Mouse (Mus musculus) spleen, adult 2 months (tissue): Measurements from ENCODE around the gene Prdm9. TPM values are rescaled to one million over a fixed set of nuclear protein-coding genes. Genes with fewer than 3 reads are reported as not detected.
"Not testable (repeated sequence)": the region's sequence is repeated elsewhere in the genome, so short reads cannot be mapped to it uniquely, and the experiment has no call there.

Source experiments
- DNase-seq, 2 experiments: peaks; one replicate each; pipeline versions ENCODE4 v3.0.0 to v3.0.0-alpha.2; 2012 to 2021; ENCODE audit warnings: low spot score in 2 of 2, low read depth in 1 of 2
- H3K27ac ChIP-seq: fragments of 200-500 bp; 2 replicates; pipeline ENCODE4 v1.5.1; 2012; ENCODE audit warnings: low read length, inconsistent platforms; ENCODE audit not compliant: insufficient read depth
- H3K27me3 ChIP-seq: fragments of 200-500 bp; 2 replicates; pipeline ENCODE4 v1.6.1; 2012; ENCODE audit warnings: mild to moderate bottlenecking, moderate library complexity, low read length, inconsistent platforms; ENCODE audit not compliant: control insufficient read depth, insufficient read depth
- H3K36me3 ChIP-seq: fragments of 200-500 bp; 2 replicates; pipeline ENCODE4 v1.6.1; 2012; ENCODE audit warnings: mild to moderate bottlenecking, low read length, inconsistent platforms; ENCODE audit not compliant: control insufficient read depth, insufficient read depth
- H3K4me1 ChIP-seq: fragments of 200-500 bp; 2 replicates; pipeline ENCODE4 v1.6.1; 2011; ENCODE audit warnings: inconsistent platforms; ENCODE audit not compliant: control insufficient read depth, insufficient read depth, insufficient read length
- H3K4me3 ChIP-seq: fragments of 200-500 bp; 2 replicates; pipeline ENCODE4 v1.5.1; 2011; ENCODE audit warnings: mild to moderate bottlenecking, inconsistent platforms; ENCODE audit not compliant: insufficient read depth, insufficient read length; ENCODE audit errors: extremely low read depth
- CTCF ChIP-seq: fragments of 200-500 bp; IDR thresholded peaks from 2 replicates; pipeline ENCODE4 v1.5.1; 2011; ENCODE audit warnings: mild to moderate bottlenecking, inconsistent platforms; ENCODE audit not compliant: insufficient read depth, insufficient read length, insufficient replicate concordance; ENCODE audit errors: extremely low read depth
- POLR2A ChIP-seq: fragments of 200-500 bp; IDR thresholded peaks from 2 replicates; pipeline ENCODE4 v1.6.1; 2011; ENCODE audit warnings: low read depth, low read length, inconsistent platforms
- WGBS: fragments of 180-500 bp; shearing (Covaris S2); methylation state at CpG from one replicate; pipeline ENCODE4 v1.1.7; 2018; 5-methylcytosine and 5-hydroxymethylcytosine counted together
- polyA plus RNA-seq: library from polyadenylated mRNA; depleted of rRNA; stranded (reverse); fragments of >200 nt; gene quantifications from 2 replicates; pipeline ENCODE4 v1.2.3, GENCODE M21; 2012

The Prdm9 gene
- polyA plus RNA-seq, 1 experiment = 2.3 TPM

DNA sequence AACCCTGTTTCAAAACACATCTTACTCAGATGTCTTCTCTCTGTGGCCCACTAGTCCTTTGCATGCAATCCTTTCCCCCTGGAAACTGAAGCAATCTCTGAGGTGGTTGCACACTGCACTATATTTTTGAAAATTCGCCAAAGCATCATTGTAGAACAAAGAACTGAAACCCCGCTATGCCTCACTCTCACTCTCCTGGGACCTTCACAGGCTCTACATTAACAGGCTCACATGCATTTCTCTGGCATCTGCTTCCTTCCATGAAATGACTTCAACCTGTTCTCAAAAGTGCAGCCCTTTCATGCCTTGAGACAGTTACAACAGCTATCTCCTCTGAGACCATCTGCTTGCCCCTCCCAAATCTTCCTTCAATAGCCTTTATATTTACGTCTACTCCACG, 17.7 kb downstream of the Prdm9 start:
- H3K27ac ChIP-seq = peak overlapping the region; percentile 33; the same call in 1 of the 2 replicates
- peak; percentile 14 to 26 for DNase-seq
- TF ChIP-seq CTCF (no peak), POLR2A (no peak)
- H3K4me1 ChIP-seq = no peaks in the 10 kb centered on the region
- no peak overlapping the region for H3K4me3 ChIP-seq
- WGBS = 42% methylated on average over 4 of the region's 4 CpGs
- no peaks in the 10 kb centered on the region for H3K27me3 ChIP-seq
- H3K36me3 ChIP-seq = no peaks in the 10 kb centered on the region

DNA sequence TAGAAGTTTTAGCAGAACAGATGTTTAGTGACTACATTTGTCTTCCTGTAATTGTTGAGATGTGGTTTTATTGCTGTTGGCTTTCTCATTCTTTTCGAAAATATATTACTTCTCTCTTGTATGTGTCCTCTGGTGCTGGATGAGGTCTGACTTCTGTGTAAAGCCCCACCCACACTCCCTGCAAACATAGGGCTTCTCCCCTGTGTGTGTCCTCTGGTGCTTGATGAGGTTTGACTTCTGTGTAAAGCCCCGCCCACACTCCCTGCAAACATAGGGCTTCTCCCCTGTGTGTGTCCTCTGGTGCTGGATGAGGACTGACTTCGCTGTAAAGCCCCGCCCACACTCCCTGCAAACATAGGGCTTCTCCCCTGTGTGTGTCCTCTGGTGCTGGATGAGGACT, 20.3 kb downstream of the Prdm9 start:
- H3K27me3 ChIP-seq, H3K4me1 ChIP-seq, H3K27ac ChIP-seq, H3K36me3 ChIP-seq, DNase-seq, H3K4me3 ChIP-seq: not testable (repeated sequence)
- 85% methylated on average over 4 of the region's 4 CpGs for WGBS

DNA sequence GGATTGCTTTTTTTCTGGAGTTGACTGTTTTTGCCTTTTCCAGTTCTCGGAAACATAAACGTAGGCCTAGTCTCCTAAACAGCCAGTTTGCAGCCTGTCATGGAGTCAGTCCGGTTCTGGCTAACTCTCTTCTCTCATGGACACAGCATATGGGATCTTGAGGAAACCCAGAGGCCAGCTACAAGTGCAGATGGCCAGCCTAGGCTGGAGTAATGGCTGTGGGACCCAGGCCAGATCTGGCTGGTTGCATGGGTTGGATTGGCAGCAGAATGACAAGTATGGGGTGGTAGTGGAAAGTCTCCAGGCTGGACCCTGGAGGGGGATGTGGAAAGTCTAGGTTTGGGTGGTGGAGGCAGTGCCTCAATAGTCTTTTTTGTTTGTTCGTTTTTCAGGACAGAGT, 23.8 kb downstream of the Prdm9 start:
- no peak overlapping the region for H3K4me3 ChIP-seq
- no peak for TF ChIP-seq CTCF
- TF ChIP-seq POLR2A = no peak
- 80% methylated on average over 4 of the region's 4 CpGs for WGBS
- H3K27me3 ChIP-seq = peaks cover 5% of the 10 kb centered on the region
- H3K27ac ChIP-seq = no peak overlapping the region
- no peak for DNase-seq
- H3K4me1 ChIP-seq = peaks cover 5% of the 10 kb centered on the region
- no peaks in the 10 kb centered on the region for H3K36me3 ChIP-seq

DNA sequence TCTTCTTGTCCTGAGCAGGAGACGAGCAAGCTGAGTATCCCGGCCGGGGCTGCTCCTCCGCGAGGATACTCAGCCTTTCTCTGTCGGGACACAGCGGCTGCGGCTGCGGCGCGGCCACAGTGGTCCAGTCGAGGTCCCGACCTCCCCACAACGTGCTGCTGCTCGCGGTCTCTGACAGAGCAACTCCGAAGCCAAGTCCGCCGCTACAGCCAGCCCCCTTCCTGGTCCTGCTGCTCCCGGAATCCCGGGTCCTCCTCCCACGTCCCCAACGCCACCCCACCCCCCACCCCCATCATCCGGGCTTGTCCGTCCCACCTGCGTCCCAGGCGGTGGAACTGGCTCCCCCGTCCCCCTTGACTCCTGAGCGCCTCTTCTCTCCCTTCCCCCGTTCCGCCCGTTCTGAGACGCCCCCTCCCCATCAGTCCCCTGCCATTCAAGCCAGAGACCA, 27.7 kb downstream of the Prdm9 start:
- DNase-seq = no peak
- Histone ChIP-seq H3K27me3 (peaks cover 5% of the 10 kb centered on the region), H3K4me1 (peaks cover 5% of the 10 kb centered on the region), H3K4me3 (peak overlapping the region; percentile 50; the same call in 1 of the 2 replicates), H3K36me3 (no peaks in the 10 kb centered on the region), H3K27ac (no peak overlapping the region)
- no peak for TF ChIP-seq CTCF
- no peak for TF ChIP-seq POLR2A
- WGBS = 2% methylated on average over 33 of the region's 33 CpGs

DNA sequence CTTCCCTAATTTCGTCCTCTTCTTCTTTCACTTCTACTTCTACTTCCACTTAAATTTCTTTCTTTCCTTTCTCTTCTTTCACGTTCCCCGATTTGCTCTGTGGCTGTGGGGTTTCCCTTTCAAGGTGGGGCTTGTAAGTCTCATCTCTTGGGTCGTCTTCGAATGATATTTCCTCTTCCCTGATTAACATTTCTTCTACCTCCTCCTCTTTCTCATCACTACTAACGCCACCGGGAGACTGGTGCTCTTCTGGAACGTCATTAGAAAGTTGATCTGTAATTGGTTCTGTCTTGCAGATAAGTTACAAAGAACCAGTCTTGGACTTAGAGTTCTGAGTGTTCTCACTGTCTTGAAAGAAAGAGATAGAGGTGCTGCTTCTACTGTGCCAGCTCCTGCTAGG, 28.2 kb downstream of the Prdm9 start:
- TF ChIP-seq CTCF (no peak), POLR2A (no peak)
- no peak for DNase-seq
- WGBS = 6% methylated on average over 8 of the region's 8 CpGs
- Histone ChIP-seq H3K27ac (no peak overlapping the region), H3K27me3 (peaks cover 5% of the 10 kb centered on the region), H3K36me3 (no peaks in the 10 kb centered on the region), H3K4me1 (peaks cover 5% of the 10 kb centered on the region), H3K4me3 (peak overlapping the region; percentile 50; the same call in 1 of the 2 replicates)

DNA sequence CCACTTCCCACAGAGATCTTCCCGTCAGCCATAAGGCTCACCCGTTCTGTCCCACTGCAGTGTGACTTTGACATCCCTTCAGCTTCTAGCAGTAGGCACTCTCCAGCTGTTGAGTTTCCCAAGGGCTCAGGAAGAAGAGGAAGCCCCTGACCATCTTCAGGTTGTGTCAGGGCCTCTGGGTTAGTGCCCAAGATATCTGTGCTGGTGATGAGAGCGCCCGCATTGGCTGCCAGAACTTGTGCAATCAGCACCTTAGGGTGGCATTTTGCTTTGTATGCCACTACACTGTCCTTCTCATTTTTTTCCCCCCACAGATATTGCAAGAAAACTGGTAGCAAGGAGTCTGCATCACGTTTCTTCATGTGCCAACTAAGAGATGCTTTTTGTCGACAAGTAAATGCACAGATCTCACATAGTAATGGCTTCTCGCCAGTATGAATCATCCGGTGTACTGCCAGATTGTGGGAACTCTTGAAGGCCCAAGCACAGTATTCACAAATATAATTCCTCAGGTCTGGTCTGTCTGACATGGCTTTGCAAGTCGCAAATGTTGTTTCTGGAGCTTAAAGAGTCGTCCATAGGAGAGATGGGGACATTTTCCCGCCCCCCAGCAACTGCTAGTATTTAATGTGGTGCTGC, 28.9 kb downstream of the Prdm9 start:
- peaks cover 5% of the 10 kb centered on the region for H3K4me1 ChIP-seq
- H3K4me3 ChIP-seq = no peak overlapping the region
- no peak overlapping the region for H3K27ac ChIP-seq
- peaks cover 5% of the 10 kb centered on the region for H3K27me3 ChIP-seq
- WGBS = 74% methylated on average over 11 of the region's 11 CpGs
- H3K36me3 ChIP-seq = no peaks in the 10 kb centered on the region
- TF ChIP-seq CTCF = no peak
- no peak for TF ChIP-seq POLR2A
- DNase-seq = no peak

DNA sequence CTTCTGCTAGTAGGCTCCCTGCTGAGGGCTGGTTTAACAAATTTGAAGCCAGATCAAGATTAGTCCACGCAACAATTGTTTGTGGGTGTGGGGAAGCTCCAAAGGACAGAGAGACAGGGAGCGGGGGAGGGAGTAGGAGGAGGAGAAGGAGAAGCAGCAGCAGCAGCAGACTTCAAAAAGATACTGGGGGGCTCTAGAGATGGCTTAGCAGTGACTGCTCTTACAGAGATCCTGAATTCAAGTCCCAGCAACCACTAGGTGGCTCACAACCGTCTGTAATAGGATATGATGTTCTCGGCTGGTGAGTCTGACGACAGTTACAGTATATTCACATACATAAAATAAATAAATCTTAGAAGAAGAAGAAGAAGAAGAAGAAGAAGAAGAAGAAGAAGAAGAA, 34.0 kb downstream of the Prdm9 start:
- WGBS = 35% methylated on average over 5 of the region's 5 CpGs

DNA sequence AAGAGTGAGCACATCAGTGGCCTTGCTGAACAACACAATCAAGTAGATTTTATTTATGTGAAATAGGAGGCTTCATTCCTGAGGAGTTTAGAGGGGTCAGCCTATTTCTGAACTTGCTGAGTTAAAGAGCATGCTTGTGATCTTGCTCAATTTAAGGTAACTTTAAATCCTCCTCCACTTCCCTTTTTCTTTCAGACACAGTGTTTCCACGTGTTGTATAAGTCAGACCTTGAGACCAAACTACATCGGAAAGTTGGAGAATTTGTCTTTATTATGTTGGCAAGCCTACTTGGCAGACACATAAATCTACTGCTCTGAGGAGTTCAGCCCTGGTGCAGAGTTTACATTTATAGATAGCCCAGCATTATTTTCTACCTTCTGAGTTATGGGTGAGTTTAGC, 35.3 kb downstream of the Prdm9 start:
- H3K36me3 ChIP-seq = peaks cover 9% of the 10 kb centered on the region
- H3K27me3 ChIP-seq = no peaks in the 10 kb centered on the region
- no peak overlapping the region for H3K4me3 ChIP-seq
- H3K4me1 ChIP-seq = peaks cover 8% of the 10 kb centered on the region
- H3K27ac ChIP-seq = no peak overlapping the region
- 24% methylated on average over 2 of the region's 2 CpGs for WGBS
- TF ChIP-seq CTCF (no peak), POLR2A (no peak)
- no peak for DNase-seq

More for the DNA sequence above, 34.0 kb downstream of the Prdm9 start:
- TF ChIP-seq CTCF = 0 out of 2 replicates have a peak, but pooled peaks have one; percentile 12
- no peak for TF ChIP-seq POLR2A
- Histone ChIP-seq H3K27ac (no peak overlapping the region), H3K4me1 (peaks cover 8% of the 10 kb centered on the region), H3K4me3 (no peak overlapping the region), H3K36me3 (no peaks in the 10 kb centered on the region), H3K27me3 (no peaks in the 10 kb centered on the region)
- DNase-seq = peak; percentile 40 to 53
